Mouse (Mus musculus) macrophage (primary cell): Measurements from ENCODE around the gene Aida. TPM values are rescaled to one million over a fixed set of nuclear protein-coding genes. Genes with fewer than 3 reads are reported as not detected.

Experiments used
- H3K27ac ChIP-seq: fragments of 350-480 bp; formaldehyde crosslinking; 2 replicates; pipeline ENCODE4 v1.9.0; 2021
- H3K36me3 ChIP-seq: fragments of 350-480 bp; formaldehyde crosslinking; 2 replicates; pipeline ENCODE4 v1.9.0; 2021; ENCODE audit errors: inconsistent target
- H3K4me3 ChIP-seq: fragments of 350-480 bp; formaldehyde crosslinking; 2 replicates; pipeline ENCODE4 v1.9.0; 2021; ENCODE audit errors: inconsistent target
- H3K79me2 ChIP-seq: fragments of 350-480 bp; formaldehyde crosslinking; 2 replicates; pipeline ENCODE4 v1.9.0; 2021; ENCODE audit errors: inconsistent target
- WGBS: methylation state at CpG from one replicate; pipeline ENCODE4 v1.1.7; 2026; ENCODE audit warnings: inconsistent platforms; ENCODE audit not compliant: missing documents; 5-methylcytosine and 5-hydroxymethylcytosine counted together
- polyA plus RNA-seq: library from polyadenylated mRNA; stranded (reverse); fragments of 250-400 nt; gene quantifications from 3 replicates; pipeline ENCODE4 v1.2.4, GENCODE M21; 2018; ENCODE audit warnings: inconsistent platforms
- total RNA-seq, 78 experiments: library from RNA; depleted of rRNA; stranded (reverse); fragments of 250-400 nt; gene quantifications; 1 replicate in 9 of 78; 2 replicates in 24 of 78; 3 replicates in 43 of 78; 4 replicates in 2 of 78; pipeline ENCODE4 v1.2.4; 2018; ENCODE audit warnings: inconsistent platforms in 56 of 78

The Aida gene
- total RNA-seq (2018; cell fraction: chromatin; rRNA removed), result 100 to 1,000 TPM in 11 of 26 experiments, 10 to 100 TPM in 15; 24.7 to 267 (median 85.0) TPM
- total RNA-seq (2018; cell fraction: cytosol; rRNA removed), result 100 to 1,000 TPM in 14 of 26 experiments, 10 to 100 TPM in 12; 57.4 to 186 (median 118) TPM
- 100 to 1,000 TPM in 15 of 26 experiments, 10 to 100 TPM in 11; 32.3 to 246 (median 119) TPM for total RNA-seq (2018; cell fraction: nucleus; rRNA removed)
- 74.0 to 110 TPM (median 88.7 TPM) in 3 replicates for polyA plus RNA-seq

DNA sequence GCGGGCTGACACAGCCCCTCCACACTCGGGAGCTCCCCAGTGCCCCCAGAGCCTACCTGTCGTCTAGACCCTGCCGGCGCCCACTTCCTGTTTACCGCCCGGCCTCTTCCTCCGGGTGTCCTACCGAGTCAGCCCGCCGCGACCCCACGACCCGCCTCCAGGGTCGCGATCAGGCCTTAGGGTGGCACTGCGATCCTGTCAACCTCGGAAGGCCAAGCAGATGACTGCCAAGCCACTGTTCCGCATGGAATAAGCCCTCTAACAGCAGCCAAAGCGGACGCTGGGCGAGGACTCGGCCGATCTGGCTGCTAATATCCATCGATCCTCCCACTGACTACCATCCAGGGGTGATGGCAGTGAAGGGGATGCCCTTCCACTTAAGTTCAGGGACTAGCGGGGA is at the start of gene Aida:
Aida (plus strand) TSS at position 126 of the 400 bp plus-strand sequence.
- Histone ChIP-seq H3K36me3 (peaks cover 22% of the 10 kb centered on the region; the same call in 1 of the 2 replicates), H3K4me3 (peak within 1 kb of the TSS; percentile 52), H3K79me2 (peaks cover 79% of the 10 kb centered on the region), H3K27ac (peak within 1 kb of the TSS; percentile 66)
- WGBS, result under 1% methylated on average over 26 of the region's 26 CpGs

DNA sequence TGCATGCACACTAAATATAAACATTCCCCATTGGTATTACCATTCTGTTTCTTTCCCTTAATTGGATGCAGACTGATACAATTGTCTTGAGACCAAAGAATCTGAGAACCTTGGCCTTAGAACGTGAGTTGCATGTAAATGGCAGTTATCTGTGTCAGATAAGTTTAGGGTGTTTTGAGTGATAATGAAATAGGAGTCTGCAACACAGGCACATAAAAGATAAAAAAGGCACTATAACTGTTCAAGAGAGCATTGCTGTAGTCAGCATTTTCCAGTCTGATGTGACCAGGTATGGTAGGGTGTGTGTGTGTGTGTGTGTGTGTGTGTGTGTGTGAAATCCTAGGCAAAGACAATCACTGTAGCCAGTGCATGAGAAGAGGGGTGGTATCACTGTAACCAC is 48.2 kb upstream of the Aida start:
- H3K79me2 ChIP-seq, result no peaks in the 10 kb centered on the region
- H3K36me3 ChIP-seq, result no peaks in the 10 kb centered on the region
- H3K27ac ChIP-seq, result no peak overlapping the region
- H3K4me3 ChIP-seq, result no peak overlapping the region
- 64% methylated on average over 1 of the region's 1 CpGs for WGBS

DNA sequence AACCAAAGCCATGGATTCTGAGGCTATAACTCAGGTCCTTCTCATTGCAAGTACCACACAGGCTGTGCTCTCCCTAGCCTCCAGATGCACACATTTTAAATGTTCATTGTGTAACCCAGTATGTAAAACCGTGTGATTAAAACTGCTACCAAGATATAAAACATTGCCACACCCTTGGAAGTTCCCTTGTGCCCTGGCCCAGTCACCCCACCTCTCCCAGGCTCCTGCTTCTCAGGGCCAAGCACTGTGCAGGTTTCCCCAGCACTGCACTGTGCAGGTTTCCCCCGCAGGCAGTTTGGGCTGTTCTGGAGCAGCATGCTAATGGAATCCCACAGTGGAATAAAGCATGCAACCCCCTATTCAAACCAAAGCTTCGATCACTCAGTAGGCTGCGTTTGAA is 45.8 kb upstream of the Aida start:
- Histone ChIP-seq H3K79me2 (no peaks in the 10 kb centered on the region), H3K27ac (no peak overlapping the region), H3K36me3 (no peaks in the 10 kb centered on the region), H3K4me3 (no peak overlapping the region)
- WGBS, result 76% methylated on average over 4 of the region's 4 CpGs

DNA sequence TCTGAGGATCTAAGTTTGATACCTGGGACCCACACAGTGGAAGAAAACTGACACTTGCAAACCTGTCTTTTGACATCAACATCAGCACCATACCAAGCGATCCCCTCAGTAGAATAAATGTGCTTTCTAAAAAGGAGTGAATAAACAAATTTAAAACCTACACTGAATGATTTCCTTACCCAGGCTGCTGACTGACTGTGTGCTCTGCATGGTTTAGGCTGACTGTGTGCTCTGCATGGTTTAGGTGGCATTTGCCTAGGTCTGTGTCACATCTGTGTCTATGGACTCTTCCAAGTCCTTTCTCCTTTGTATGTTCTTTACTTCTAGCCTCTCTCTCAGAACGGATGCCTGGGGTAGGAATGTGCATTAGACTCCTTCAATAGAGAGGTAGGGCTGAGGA is 44.6 kb upstream of the Aida start:
- H3K4me3 ChIP-seq, result no peak overlapping the region
- H3K27ac ChIP-seq, result no peak overlapping the region
- no peaks in the 10 kb centered on the region for H3K36me3 ChIP-seq
- H3K79me2 ChIP-seq, result no peaks in the 10 kb centered on the region
- 93% methylated on average over 2 of the region's 2 CpGs for WGBS

DNA sequence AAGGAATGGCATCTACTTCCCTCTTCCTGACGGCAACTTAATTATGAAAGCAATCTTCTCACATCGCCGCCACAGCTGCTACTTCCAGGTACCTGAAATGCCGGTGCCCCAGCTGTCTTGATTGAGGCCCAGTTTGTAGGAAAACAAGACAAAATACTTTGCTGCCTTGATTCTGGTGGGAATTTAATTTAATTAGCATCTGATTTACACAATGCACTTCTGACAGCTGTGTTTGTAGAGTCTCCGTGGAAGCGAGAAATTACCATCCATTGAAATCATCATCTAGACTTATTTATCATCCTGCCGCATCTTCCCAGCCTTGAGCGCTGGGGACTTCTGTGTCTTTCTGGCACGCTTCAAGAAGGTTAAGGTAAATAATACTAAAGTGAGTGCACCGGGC is 43.8 kb upstream of the Aida start:
- Histone ChIP-seq H3K27ac (no peak overlapping the region), H3K36me3 (no peaks in the 10 kb centered on the region), H3K4me3 (no peak overlapping the region), H3K79me2 (no peaks in the 10 kb centered on the region)
- 90% methylated on average over 10 of the region's 10 CpGs for WGBS

DNA sequence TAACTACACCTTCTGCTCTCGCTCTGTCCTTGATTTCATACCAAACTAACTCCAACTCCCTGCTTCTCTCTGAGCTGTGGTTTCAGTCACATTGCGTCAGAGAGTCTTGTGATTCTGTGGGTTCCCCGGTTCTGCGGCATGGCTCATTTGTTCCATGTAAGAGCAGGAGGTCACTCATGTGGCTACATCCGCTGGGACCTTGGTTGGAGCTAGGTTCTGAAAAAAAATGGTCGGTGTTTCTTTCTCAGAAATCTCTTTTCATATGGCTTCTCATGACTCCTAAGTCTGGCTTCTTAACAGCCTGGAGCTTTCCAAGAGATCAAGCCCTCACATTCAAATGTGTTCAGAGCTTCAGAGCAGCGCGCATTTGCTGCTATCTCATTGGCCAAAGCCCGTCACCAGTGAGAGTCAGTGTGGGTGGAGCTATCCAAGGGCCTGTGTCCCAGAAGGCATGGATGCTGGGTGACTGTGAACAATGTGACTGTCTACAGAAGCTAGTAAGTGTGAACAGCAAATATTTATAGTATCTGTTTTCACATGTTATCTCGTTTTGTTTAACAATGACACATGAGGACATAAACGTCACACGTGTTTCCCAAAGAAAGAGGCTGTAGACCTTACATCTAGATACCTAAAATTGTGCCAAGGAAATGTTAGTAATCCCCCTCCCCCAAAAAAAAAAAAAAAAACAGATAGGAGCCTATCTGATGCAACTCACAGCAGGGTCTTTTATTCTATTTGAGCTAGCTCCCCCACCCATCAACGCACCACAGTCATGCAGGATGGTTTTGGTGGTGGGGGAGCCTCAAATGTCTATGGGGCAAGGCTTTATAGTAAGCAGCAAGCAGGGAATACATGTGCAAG is 32.0 kb upstream of the Aida start:
- Histone ChIP-seq H3K36me3 (no peaks in the 10 kb centered on the region), H3K79me2 (no peaks in the 10 kb centered on the region), H3K4me3 (no peak overlapping the region), H3K27ac (peak overlapping the region; percentile 95)
- 39% methylated on average over 13 of the region's 13 CpGs for WGBS

DNA sequence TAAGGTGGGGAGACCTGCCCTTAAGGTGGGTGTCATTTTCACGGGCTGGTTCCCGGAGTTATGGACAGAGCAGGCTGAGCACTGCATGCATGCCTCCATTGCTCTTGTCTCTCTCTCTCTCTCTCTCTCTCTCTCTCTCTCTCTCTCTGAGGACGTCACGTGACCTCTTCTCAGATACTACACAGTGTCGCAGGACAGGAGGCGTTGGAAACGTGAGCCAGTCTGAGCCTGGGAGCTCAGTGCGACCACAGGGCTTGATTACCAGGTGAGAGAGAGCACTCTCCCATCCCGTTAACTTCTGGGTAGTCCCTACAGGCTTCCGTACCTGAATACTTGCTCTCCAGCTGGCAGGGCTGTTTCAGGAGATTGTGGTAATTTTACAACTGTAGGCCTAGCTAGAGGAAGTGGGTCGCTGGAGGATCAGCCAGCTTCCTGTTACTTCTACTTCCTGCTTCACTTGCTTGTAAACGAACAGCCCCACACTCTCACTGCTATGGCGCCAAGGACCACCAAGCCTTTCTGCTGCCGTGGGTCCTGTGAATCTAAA is 30.4 kb upstream of the Aida start:
- H3K27ac ChIP-seq, result peak overlapping the region; percentile 95
- peak overlapping the region; percentile 7; the same call in 1 of the 2 replicates for H3K4me3 ChIP-seq
- 40% methylated on average over 13 of the region's 14 CpGs for WGBS

DNA sequence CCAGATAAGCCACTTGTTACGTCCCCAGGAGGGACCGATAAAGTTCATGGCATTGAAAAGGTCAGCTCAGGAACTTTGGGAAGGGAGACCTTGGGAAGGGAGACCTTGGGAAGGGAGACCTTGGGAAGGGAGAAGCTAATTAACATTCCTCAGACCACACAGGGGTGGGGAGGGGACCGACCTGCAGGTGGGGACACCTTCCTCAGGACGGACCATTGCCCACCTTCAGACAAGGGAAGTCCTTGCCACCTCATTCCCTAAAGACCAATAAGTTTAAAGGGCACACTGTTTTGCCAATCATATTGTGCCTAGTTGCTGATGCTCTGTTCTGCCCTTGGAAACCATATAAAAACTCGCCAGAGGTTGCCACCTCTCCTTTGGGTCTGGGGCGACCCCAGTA is 28.7 kb upstream of the Aida start:
- H3K36me3 ChIP-seq, result no peaks in the 10 kb centered on the region
- no peaks in the 10 kb centered on the region for H3K79me2 ChIP-seq
- H3K27ac ChIP-seq, result no peak overlapping the region
- H3K4me3 ChIP-seq, result no peak overlapping the region
- WGBS, result 90% methylated on average over 6 of the region's 6 CpGs

More for the DNA sequence above, 30.4 kb upstream of the Aida start:
- H3K36me3 ChIP-seq, result no peaks in the 10 kb centered on the region
- H3K79me2 ChIP-seq, result no peaks in the 10 kb centered on the region

DNA sequence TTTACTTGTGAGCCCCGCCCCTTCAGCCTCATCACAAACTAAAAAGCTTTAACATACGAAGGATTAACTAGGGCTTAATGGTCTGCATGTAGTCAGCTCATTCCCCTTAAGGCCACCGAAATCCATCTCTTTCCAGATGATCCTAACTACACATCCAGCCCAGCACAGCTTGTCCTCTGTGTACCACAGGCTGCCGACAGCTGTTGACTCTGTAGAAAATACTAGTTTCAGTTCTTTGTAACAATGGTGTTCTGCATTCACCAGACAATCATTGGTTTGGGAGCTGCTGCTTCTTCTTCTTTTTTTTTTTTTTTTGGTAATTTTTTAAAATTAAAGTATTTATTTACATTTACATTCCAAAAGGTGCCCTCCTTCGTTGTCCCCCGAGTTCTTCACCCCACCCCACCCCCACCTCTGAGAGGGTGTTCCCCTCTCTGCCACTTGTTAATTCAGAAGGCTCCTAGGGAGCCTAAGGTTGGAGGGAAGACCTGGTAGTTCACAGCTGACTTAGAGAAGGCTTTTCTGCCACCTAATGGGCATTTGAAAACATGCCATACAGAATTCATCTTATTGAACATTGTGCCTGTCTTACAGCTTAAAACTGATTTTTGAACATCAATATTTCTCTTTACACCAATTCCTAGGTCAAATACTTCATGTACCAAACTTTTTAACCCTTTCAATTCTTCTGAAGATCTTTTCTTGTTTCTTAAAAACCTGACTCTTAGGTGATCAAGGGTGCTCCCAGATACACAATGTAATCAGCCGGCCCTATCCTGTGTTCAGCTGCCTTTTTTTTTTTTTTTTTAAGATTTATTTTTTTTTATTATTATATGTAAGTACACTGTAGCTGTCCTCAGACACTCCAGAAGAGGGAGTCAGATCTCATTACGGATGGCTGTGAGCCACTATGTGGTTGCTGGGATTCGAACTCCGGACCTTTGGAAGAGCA is 23.2 kb upstream of the Aida start:
- no peak overlapping the region for H3K4me3 ChIP-seq
- H3K27ac ChIP-seq, result no peak overlapping the region
- H3K79me2 ChIP-seq, result no peaks in the 10 kb centered on the region
- WGBS, result 49% methylated on average over 8 of the region's 10 CpGs
- no peaks in the 10 kb centered on the region for H3K36me3 ChIP-seq

DNA sequence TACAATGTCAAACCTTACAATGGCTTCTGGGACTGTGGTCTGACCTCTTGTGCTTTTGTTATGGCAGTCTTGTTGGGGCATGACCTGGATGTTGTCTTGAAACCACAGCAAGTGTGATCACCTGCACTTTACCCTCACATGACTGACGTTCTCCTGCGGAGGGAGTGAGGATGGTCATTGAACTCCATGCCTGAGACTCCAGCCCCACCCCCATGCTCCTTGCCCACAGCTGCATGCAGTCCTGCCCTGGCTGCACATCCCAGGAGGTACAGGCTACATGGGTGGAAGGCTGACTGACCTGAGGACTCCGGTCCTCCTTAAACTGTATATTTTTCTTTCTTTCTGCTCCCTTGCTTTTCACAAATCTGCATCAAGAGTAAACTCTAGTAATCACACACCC is 22.0 kb upstream of the Aida start:
- Histone ChIP-seq H3K79me2 (no peaks in the 10 kb centered on the region), H3K27ac (no peak overlapping the region), H3K4me3 (no peak overlapping the region), H3K36me3 (peaks cover 10% of the 10 kb centered on the region)
- WGBS, result 87% methylated on average over 3 of the region's 3 CpGs

DNA sequence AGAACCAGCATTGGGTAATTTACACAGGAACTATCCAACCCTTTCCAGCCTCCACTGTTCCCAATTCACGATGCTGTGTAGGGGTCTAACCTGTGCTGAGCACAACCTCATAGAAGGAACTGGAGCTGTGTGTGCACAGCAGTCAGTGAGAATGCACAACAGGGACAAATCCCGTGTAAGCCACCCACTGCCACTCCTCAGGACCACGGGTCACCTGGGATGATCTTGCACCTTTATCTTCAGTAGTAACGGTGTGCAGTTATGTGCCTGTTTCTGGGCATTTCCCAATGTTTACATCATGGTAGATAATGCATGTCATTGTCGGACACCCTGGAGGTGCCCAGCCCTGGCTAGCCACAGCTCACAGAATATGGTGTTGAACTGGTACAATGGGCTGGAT is 20.6 kb upstream of the Aida start:
- Histone ChIP-seq H3K79me2 (no peaks in the 10 kb centered on the region), H3K27ac (no peak overlapping the region), H3K36me3 (peaks cover 23% of the 10 kb centered on the region), H3K4me3 (no peak overlapping the region)
- 83% methylated on average over 5 of the region's 5 CpGs for WGBS

DNA sequence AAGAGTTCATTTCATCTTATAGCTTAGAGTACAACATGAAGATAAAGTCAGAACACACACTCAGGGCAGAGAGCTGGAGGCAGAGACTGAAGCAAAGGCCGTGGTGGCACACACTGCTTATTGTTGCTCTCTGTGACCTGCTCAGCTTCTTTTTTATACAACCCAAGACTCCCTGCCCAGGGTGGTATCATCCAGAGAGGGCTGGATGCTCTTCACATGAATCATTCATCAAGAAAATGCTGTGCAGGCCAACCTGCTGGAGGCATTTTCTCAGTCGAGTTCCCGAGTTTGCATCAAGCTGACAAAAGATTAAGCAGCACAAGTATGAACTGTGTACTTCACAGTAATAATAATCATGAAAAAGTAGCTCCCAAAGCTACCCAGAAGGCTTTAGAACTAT is 8.0 kb upstream of the Aida start:
- Histone ChIP-seq H3K79me2 (peaks cover 55% of the 10 kb centered on the region), H3K27ac (no peak overlapping the region)
- WGBS, result 84% methylated on average over 3 of the region's 3 CpGs

DNA sequence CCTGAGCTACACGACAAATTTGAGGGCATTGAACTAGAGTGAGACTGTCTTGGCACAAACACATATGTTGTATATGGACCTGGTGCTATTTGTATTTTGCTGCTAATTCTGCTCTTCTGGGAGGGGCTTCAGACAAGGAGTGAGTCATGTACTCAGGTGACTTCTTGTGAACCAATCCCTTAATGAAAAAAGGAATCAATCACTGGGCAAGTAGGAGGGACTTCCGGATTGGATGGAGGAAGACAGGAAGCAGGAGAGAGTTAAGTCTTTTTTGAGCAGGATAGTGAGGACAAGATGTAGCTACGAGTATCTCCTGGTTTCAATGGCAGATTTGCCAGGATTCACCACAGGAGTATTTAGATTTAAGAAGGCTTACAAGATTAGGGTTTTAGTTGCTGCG is 6.8 kb upstream of the Aida start:
- Histone ChIP-seq H3K79me2 (peaks cover 67% of the 10 kb centered on the region), H3K27ac (no peak overlapping the region), H3K36me3 (peaks cover 89% of the 10 kb centered on the region), H3K4me3 (no peak overlapping the region)
- WGBS, result 93% methylated on average over 4 of the region's 4 CpGs

More for the DNA sequence above, 8.0 kb upstream of the Aida start:
- H3K4me3 ChIP-seq, result no peak overlapping the region
- H3K36me3 ChIP-seq, result peaks cover 96% of the 10 kb centered on the region

DNA sequence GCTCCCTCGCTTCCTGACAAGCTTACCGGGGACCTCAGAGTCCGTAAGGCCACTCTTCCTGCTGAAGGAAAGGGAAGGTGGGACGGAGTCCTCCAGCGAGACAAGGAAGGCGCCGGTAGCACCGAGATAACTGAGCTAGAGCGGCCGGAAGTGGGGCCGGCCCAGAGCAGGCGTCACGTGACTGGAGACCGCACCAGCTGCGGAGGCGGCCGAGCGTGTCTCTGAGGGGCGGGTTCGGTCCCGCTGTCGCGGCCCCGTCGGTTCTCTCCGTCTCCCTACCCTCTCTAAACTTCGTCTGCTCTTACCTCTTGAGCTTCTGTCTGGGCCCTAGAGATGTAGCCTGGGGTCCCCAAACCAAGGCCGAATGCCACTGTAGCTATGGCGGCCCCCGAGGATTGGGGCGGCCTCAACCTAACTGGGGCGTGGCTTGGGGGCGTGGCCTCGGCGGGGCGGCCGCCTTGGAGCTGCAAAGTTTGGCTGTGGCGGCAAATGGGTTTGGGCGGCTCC is 540 bp downstream of the Aida start, which contains the start of gene Brox:
Brox (minus strand) TSS at position 393 of the 507 bp plus-strand sequence.
- Histone ChIP-seq H3K36me3 (peaks cover 17% of the 10 kb centered on the region; the same call in 1 of the 2 replicates), H3K4me3 (peak within 1 kb of the TSS; percentile 52), H3K79me2 (peaks cover 79% of the 10 kb centered on the region), H3K27ac (peak within 1 kb of the TSS; percentile 66)
- 0% methylated on average over 28 of the region's 39 CpGs for WGBS
